ENCODE assay signal across 29 mouse cellular contexts in the genomic region with DNA sequence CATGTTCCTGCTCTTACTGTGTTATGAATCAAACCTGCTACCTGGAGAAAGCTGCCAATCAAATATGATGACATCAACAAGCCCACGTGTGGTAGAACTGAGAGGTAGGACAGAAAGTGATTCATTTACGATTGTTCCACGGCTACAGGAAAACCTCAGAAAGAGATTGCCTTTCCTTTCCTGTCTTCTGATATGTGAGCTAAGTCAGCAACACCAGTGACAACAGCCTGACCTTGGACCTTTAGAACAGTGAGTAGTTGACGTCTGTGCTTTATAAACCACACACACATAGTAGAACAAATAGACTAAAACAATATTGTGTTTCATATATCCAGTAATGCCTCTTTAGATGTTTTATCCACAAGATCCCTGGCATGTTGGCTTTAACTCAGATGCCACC. TPM values are rescaled to one million over a fixed set of nuclear protein-coding genes. Genes with fewer than 3 reads are reported as not detected.
DNase-seq lines count a peak whose midpoint lies in the region; ATAC-seq and TF ChIP-seq lines count a peak whose summit lies in the region.
"Had no signal": no experiment of that assay in that cellular context is flagged by ENCODE, and none has a peak within 500 bp of the region (broad histone marks: within the 10 kb centered on the region; RNA-seq: fewer than 3 reads in every experiment).

No protein-coding gene starts in this region.

- H3K36me3 ChIP-seq in stomach, postnatal 0 days (ENCODE audit: control insufficient read depth, insufficient read depth, low read length) = no peaks in the 10 kb centered on the region
- H3K36me3 ChIP-seq in kidney, embryonic 14.5 days (ENCODE audit: control insufficient read depth, insufficient read depth, low read length) = no peaks in the 10 kb centered on the region
- H3K36me3 ChIP-seq: embryonic facial prominence, embryonic 13.5 days; embryonic facial prominence, embryonic 15.5 days; forebrain, embryonic 10.5 days; forebrain, embryonic 12.5 days; G1E had no signal

- no peaks in the 10 kb centered on the region for H3K4me1 ChIP-seq in stomach, postnatal 0 days (replicated peaks; ENCODE audit: control insufficient read depth, insufficient read depth)
- H3K4me1 ChIP-seq in kidney, embryonic 14.5 days (ENCODE audit: control insufficient read depth, insufficient read depth, low read length) = no peaks in the 10 kb centered on the region
- H3K4me1 ChIP-seq: embryonic facial prominence, embryonic 13.5 days; embryonic facial prominence, embryonic 15.5 days; forebrain, embryonic 10.5 days; forebrain, embryonic 12.5 days had no signal

- H3K27me3 ChIP-seq in stomach, postnatal 0 days (ENCODE audit: control insufficient read depth, insufficient read depth, low read length) = no peaks in the 10 kb centered on the region
- no peaks in the 10 kb centered on the region for H3K27me3 ChIP-seq in kidney, embryonic 14.5 days (ENCODE audit: control insufficient read depth, insufficient read depth, low read length)
- H3K27me3 ChIP-seq: CH12.LX; embryonic facial prominence, embryonic 13.5 days; embryonic facial prominence, embryonic 15.5 days; forebrain, embryonic 12.5 days had no signal

- TF ChIP-seq CTCF in stomach, postnatal 0 days (IDR thresholded peaks at IDR 0.05; ENCODE audit: low read depth) = no peak

- no peak for TF ChIP-seq EP300 in stomach, postnatal 0 days (optimal IDR thresholded peaks at IDR 0.05)

- 63% methylated on average over 4 of the region's 4 CpGs for WGBS in stomach, postnatal 0 days
- WGBS in kidney, embryonic 14.5 days = 62% methylated on average over 4 of the region's 4 CpGs

- peak; percentile 73 for DNase-seq in 416B (ENCODE audit: low read depth)
- DNase-seq in CD4-positive helper T cell, adult 2 months (ENCODE audit: low read depth, low spot score) = peak; percentile 36
- peak; percentile 27 for DNase-seq in induced T-regulatory cell, adult 2 months (ENCODE audit: low read depth)
- no peak for DNase-seq in stomach, postnatal 0 days (ENCODE audit: low spot score)
- no peak for DNase-seq in adrenal gland, postnatal 10 days
- no peak for DNase-seq in embryo, embryonic 9.5 days (ENCODE audit: extremely low spot score)
- DNase-seq: adrenal gland, adult 2 months; adrenal gland, postnatal 14 days; adrenal gland, postnatal 36 days; cerebellum, adult 11-12 months; cerebellum, adult 2 months; cerebellum, adult 9-10 months; cerebellum, postnatal 10 days; cerebellum, postnatal 25 days had no signal

- H3K4me2 ChIP-seq in stomach, postnatal 0 days (replicated peaks; ENCODE audit: low read depth) = no peak overlapping the region
- no peak overlapping the region for H3K4me2 ChIP-seq in kidney, embryonic 14.5 days (replicated peaks; ENCODE audit: low read depth, low read length)
- H3K4me2 ChIP-seq: embryonic facial prominence, embryonic 13.5 days; embryonic facial prominence, embryonic 15.5 days; forebrain, embryonic 12.5 days had no signal

- H3K4me3 ChIP-seq in stomach, postnatal 0 days (ENCODE audit: low read depth, low read length) = no peak overlapping the region
- no peak overlapping the region for H3K4me3 ChIP-seq in kidney, embryonic 14.5 days (ENCODE audit: low read length)
- H3K4me3 ChIP-seq: embryonic facial prominence, embryonic 13.5 days; embryonic facial prominence, embryonic 15.5 days; erythroblast, embryonic 14.5 days; forebrain, embryonic 10.5 days; forebrain, embryonic 12.5 days had no signal

- peak; percentile 60 for ATAC-seq in stomach, postnatal 0 days (ENCODE audit: low FRiP score, low TSS enrichment)
- no peak for ATAC-seq in kidney, embryonic 14.5 days (ENCODE audit: low FRiP score, low TSS enrichment)
- ATAC-seq: CD4-positive, CD25-positive, alpha-beta regulatory T cell, adult 4 months; forebrain, embryonic 14.5 days; forebrain, embryonic 16.5 days; Patski had no signal

- H3K27ac ChIP-seq in stomach, postnatal 0 days (replicated peaks) = no peak overlapping the region
- no peak overlapping the region for H3K27ac ChIP-seq in kidney, embryonic 14.5 days (ENCODE audit: low read depth, low read length)
- H3K27ac ChIP-seq: embryonic facial prominence, embryonic 13.5 days; embryonic facial prominence, embryonic 15.5 days; forebrain, embryonic 10.5 days; forebrain, embryonic 12.5 days had no signal

- no peaks in the 10 kb centered on the region for H3K9me3 ChIP-seq in stomach, postnatal 0 days (ENCODE audit: control insufficient read depth, low read length)
- no peaks in the 10 kb centered on the region for H3K9me3 ChIP-seq in kidney, embryonic 14.5 days (ENCODE audit: control insufficient read depth, low read length)
- H3K9me3 ChIP-seq: embryonic facial prominence, embryonic 13.5 days; embryonic facial prominence, embryonic 15.5 days; forebrain, embryonic 10.5 days; forebrain, embryonic 12.5 days; G1E had no signal

- H3K9ac ChIP-seq in stomach, postnatal 0 days (ENCODE audit: low read length) = no peak overlapping the region
- no peak overlapping the region for H3K9ac ChIP-seq in kidney, embryonic 14.5 days (ENCODE audit: low read depth, low read length)
- H3K9ac ChIP-seq: embryonic facial prominence, embryonic 13.5 days; embryonic facial prominence, embryonic 15.5 days; forebrain, embryonic 12.5 days had no signal

RNA-seq across cellular contexts. Expression of a gene that starts 11.2 kb away (rescaled TPM):
- 9.8 and 11.9 TPM in 2 replicates for polyA plus RNA-seq in stomach, postnatal 0 days (2015; fragmentation: Nextera tagmentation; extraction: Ambion mirVana)
- total RNA-seq in adrenal gland, postnatal 10 days (2021) = not detected
- 1.8 and 2.1 TPM in 2 replicates for polyA plus RNA-seq in kidney, embryonic 14.5 days (2014; fragmentation: Nextera tagmentation; extraction: Ambion mirVana)
- total RNA-seq: adrenal gland, adult 2 months; adrenal gland, postnatal 14 days; adrenal gland, postnatal 36 days; CH12.LX had no signal
- polyA plus RNA-seq: adrenal gland, adult 2 months; C2C12; CD4-positive, CD25-positive, alpha-beta regulatory T cell, adult 4 months; cerebellum, adult 2 months; erythroblast, embryonic 14.5 days; forebrain, embryonic 14.5 days; forebrain, embryonic 16.5 days; G1E; Patski had no signal

RNA-seq across cellular contexts. Expression of a gene that starts 25.6 kb away (rescaled TPM):
- 20.9 and 21.4 TPM in 2 replicates for polyA plus RNA-seq in stomach, postnatal 0 days (2015; fragmentation: Nextera tagmentation; extraction: Ambion mirVana)
- 10 to 100 TPM; 23.8 to 28.8 TPM for total RNA-seq in adrenal gland, postnatal 10 days (2021)
- 34.8 and 47.5 TPM in 2 replicates for polyA plus RNA-seq in kidney, embryonic 14.5 days (2014; fragmentation: Nextera tagmentation; extraction: Ambion mirVana)

RNA-seq across cellular contexts. Expression of a gene that starts 25.6 kb away (rescaled TPM):
- polyA plus RNA-seq in stomach, postnatal 0 days (2015; fragmentation: Nextera tagmentation; extraction: Ambion mirVana) = 2.4 and 2.5 TPM in 2 replicates
- 1 to 10 TPM; 5.9 to 8.6 TPM for total RNA-seq in adrenal gland, postnatal 10 days (2021)
- polyA plus RNA-seq in kidney, embryonic 14.5 days (2014; fragmentation: Nextera tagmentation; extraction: Ambion mirVana) = not detected in 2 replicates
- total RNA-seq: CH12.LX, G1E had no signal
- polyA plus RNA-seq: adrenal gland, adult 2 months; cerebellum, adult 2 months; cortical plate, adult 2 months; embryonic facial prominence, embryonic 11.5 days had no signal

Comparison
In these comparisons a context has a peak if more than half of its experiments do, and no peak if none do; other contexts are left out.
1. DNase-seq: peak in 416B (single experiment), CD4-positive helper T cell, adult 2 months (single experiment) and induced T-regulatory cell, adult 2 months (single experiment); none in stomach, postnatal 0 days (single experiment), adrenal gland, postnatal 10 days (single experiment) and embryo, embryonic 9.5 days (single experiment).